Mouse (Mus musculus): ENCODE data around the gene Wfdc11. TPM values are rescaled to one million over a fixed set of nuclear protein-coding genes. Genes with fewer than 3 reads are reported as not detected.
"Not testable (repeated sequence)": the region's sequence is repeated elsewhere in the genome, so short reads cannot be mapped to it uniquely, and the experiment has no call there.

Gene Wfdc11
- polyA plus RNA-seq, 1 experiment: not detected

- no peak overlapping the region for H3K4me3 ChIP-seq (replicated peaks; ENCODE audit: insufficient read depth, low read depth, low read length)
- TF ChIP-seq CTCF (IDR thresholded peaks at IDR 0.05; ENCODE audit: borderline replicate concordance, insufficient read depth, low read depth, low read length) (no peak), POLR2A (IDR thresholded peaks at IDR 0.05; ENCODE audit: borderline replicate concordance, insufficient read depth, low read length) (no peak)
- no peak overlapping the region for H3K27ac ChIP-seq (ENCODE audit: insufficient read depth, low read length)
- WGBS: 77% methylated on average over 9 of the region's 9 CpGs
- no peaks in the 10 kb centered on the region for H3K27me3 ChIP-seq (ENCODE audit: control insufficient read depth, insufficient read depth, low read length)
- H3K4me1 ChIP-seq (ENCODE audit: control insufficient read depth, insufficient read depth, low read length): no peaks in the 10 kb centered on the region
- no peak for DNase-seq
Observed at GRCm38 (mm10) chr2:164635266-164635665, 38.6 kb downstream of the Wfdc11 start.

GRCm38 (mm10) chr2:164621775-164622174 lies 52.1 kb downstream of the Wfdc11 start:
- Histone ChIP-seq H3K27ac (ENCODE audit: insufficient read depth, low read length) (no peak overlapping the region), H3K27me3 (ENCODE audit: control insufficient read depth, insufficient read depth, low read length) (no peaks in the 10 kb centered on the region), H3K4me1 (ENCODE audit: control insufficient read depth, insufficient read depth, low read length) (no peaks in the 10 kb centered on the region), H3K4me3 (replicated peaks; ENCODE audit: insufficient read depth, low read depth, low read length) (no peak overlapping the region)
- 87% methylated on average over 4 of the region's 4 CpGs for WGBS
- DNase-seq: no peak
- no peak for TF ChIP-seq POLR2A (IDR thresholded peaks at IDR 0.05; ENCODE audit: borderline replicate concordance, insufficient read depth, low read length)
- no peak for TF ChIP-seq CTCF (IDR thresholded peaks at IDR 0.05; ENCODE audit: borderline replicate concordance, insufficient read depth, low read depth, low read length)

- no peak for DNase-seq
- H3K4me3 ChIP-seq (replicated peaks; ENCODE audit: insufficient read depth, low read depth, low read length): no peak overlapping the region
- WGBS: 84% methylated on average over 5 of the region's 5 CpGs
Observed at GRCm38 (mm10) chr2:164619050-164619449, 54.8 kb downstream of the Wfdc11 start.

GRCm38 (mm10) chr2:164615386-164615785 lies 58.5 kb downstream of the Wfdc11 start:
- Histone ChIP-seq H3K4me3 (replicated peaks; ENCODE audit: insufficient read depth, low read depth, low read length) (no peak overlapping the region), H3K4me1 (ENCODE audit: control insufficient read depth, insufficient read depth, low read length) (no peaks in the 10 kb centered on the region), H3K27me3 (ENCODE audit: control insufficient read depth, insufficient read depth, low read length) (no peaks in the 10 kb centered on the region), H3K27ac (ENCODE audit: insufficient read depth, low read length) (no peak overlapping the region)
- TF ChIP-seq CTCF (IDR thresholded peaks at IDR 0.05; ENCODE audit: borderline replicate concordance, insufficient read depth, low read depth, low read length) (no peak), POLR2A (IDR thresholded peaks at IDR 0.05; ENCODE audit: borderline replicate concordance, insufficient read depth, low read length) (no peak)
- no peak for DNase-seq
- 90% methylated on average over 3 of the region's 3 CpGs for WGBS

More at GRCm38 (mm10) chr2:164619050-164619449, 54.8 kb downstream of the Wfdc11 start:
- Histone ChIP-seq H3K4me1 (ENCODE audit: control insufficient read depth, insufficient read depth, low read length) (no peaks in the 10 kb centered on the region), H3K27ac (ENCODE audit: insufficient read depth, low read length) (no peak overlapping the region), H3K27me3 (ENCODE audit: control insufficient read depth, insufficient read depth, low read length) (no peaks in the 10 kb centered on the region)
- no peak for TF ChIP-seq CTCF (IDR thresholded peaks at IDR 0.05; ENCODE audit: borderline replicate concordance, insufficient read depth, low read depth, low read length)

- DNase-seq; H3K27ac ChIP-seq (ENCODE audit: insufficient read depth, low read length); H3K27me3 ChIP-seq (ENCODE audit: control insufficient read depth, insufficient read depth, low read length); H3K4me3 ChIP-seq (replicated peaks; ENCODE audit: insufficient read depth, low read depth, low read length); H3K4me1 ChIP-seq (ENCODE audit: control insufficient read depth, insufficient read depth, low read length): not testable (repeated sequence)
- 24% methylated on average over 8 of the region's 8 CpGs for WGBS
Observed at GRCm38 (mm10) chr2:164613471-164613870, 60.4 kb downstream of the Wfdc11 start, which contains the start of the genes Wfdc6b and Wfdc8. TSS of gene Wfdc6b (plus strand) at chr2:164613522. TSS of gene Wfdc8 (minus strand) at chr2:164613626.

Other genes starting within 250 kb of the Wfdc11 start
- gene Sdc4, start 230.2 kb downstream of the Wfdc11 start, polyA plus RNA-seq (2012; rRNA removed): 65.7 and 69.5 TPM in 2 replicates
- gene Sys1, start 217.1 kb downstream of the Wfdc11 start, polyA plus RNA-seq (2012; rRNA removed): 73.7 and 75.4 TPM in 2 replicates
- gene Gm20458, start 213.1 kb downstream of the Wfdc11 start, polyA plus RNA-seq (2012; rRNA removed): 16.7 and 21.0 TPM in 2 replicates
- gene Trp53tg5, start 200.4 kb downstream of the Wfdc11 start, polyA plus RNA-seq (2012; rRNA removed): not detected in 2 replicates
- 428 and 462 TPM in 2 replicates for gene Dbndd2, start 188.0 kb downstream of the Wfdc11 start, polyA plus RNA-seq (2012; rRNA removed)
- gene Pigt, start 176.6 kb downstream of the Wfdc11 start, polyA plus RNA-seq (2012; rRNA removed): 103 and 109 TPM in 2 replicates
- 0.87 and 2.1 TPM in 2 replicates for gene Wfdc2, start 111.7 kb downstream of the Wfdc11 start, polyA plus RNA-seq (2012; rRNA removed)
- gene Spint3, start 100.6 kb downstream of the Wfdc11 start, polyA plus RNA-seq (2012; rRNA removed): not detected in 2 replicates
- gene Wfdc6a, start 88.6 kb downstream of the Wfdc11 start, polyA plus RNA-seq (2012; rRNA removed): 0.24 TPM in 1 of 2 replicates, not detected in the other
- gene Eppin, start 80.5 kb downstream of the Wfdc11 start, polyA plus RNA-seq (2012; rRNA removed): not detected in 2 replicates
- gene Wfdc6b, start 60.6 kb downstream of the Wfdc11 start, polyA plus RNA-seq (2012; rRNA removed): 0.11 and 0.20 TPM in 2 replicates
- 0.06 TPM in 1 of 2 replicates, not detected in the other for gene Wfdc8, start 60.5 kb downstream of the Wfdc11 start, polyA plus RNA-seq (2012; rRNA removed)
- not detected in 2 replicates for gene Wfdc16, start 35.3 kb downstream of the Wfdc11 start, polyA plus RNA-seq (2012; rRNA removed)
- not detected in 2 replicates for gene Wfdc10, start 18.0 kb downstream of the Wfdc11 start, polyA plus RNA-seq (2012; rRNA removed)
- not detected in 2 replicates for gene Wfdc9, start 17.5 kb downstream of the Wfdc11 start, polyA plus RNA-seq (2012; rRNA removed)
- not detected in 2 replicates for gene Wfdc13, start 11.0 kb upstream of the Wfdc11 start, polyA plus RNA-seq (2012; rRNA removed)
- not detected in 2 replicates for gene Spint4, start 24.4 kb upstream of the Wfdc11 start, polyA plus RNA-seq (2012; rRNA removed)
- gene Spint5, start 41.2 kb upstream of the Wfdc11 start, polyA plus RNA-seq (2012; rRNA removed): not detected in 2 replicates
- 0.84 and 0.93 TPM in 2 replicates for gene Wfdc3, start 71.8 kb upstream of the Wfdc11 start, polyA plus RNA-seq (2012; rRNA removed)
- gene Dnttip1, start 71.9 kb upstream of the Wfdc11 start, polyA plus RNA-seq (2012; rRNA removed): 43.1 and 44.3 TPM in 2 replicates
- gene Ube2c, start 95.8 kb upstream of the Wfdc11 start, polyA plus RNA-seq (2012; rRNA removed): 0.55 and 1.0 TPM in 2 replicates
- 0.57 and 0.62 TPM in 2 replicates for gene Tnnc2, start 105.9 kb upstream of the Wfdc11 start, polyA plus RNA-seq (2012; rRNA removed)
- 70.7 and 70.8 TPM in 2 replicates for gene Snx21, start 111.7 kb upstream of the Wfdc11 start, polyA plus RNA-seq (2012; rRNA removed)
- gene Acot8, start 130.8 kb upstream of the Wfdc11 start, polyA plus RNA-seq (2012; rRNA removed): 36.5 and 39.3 TPM in 2 replicates
- gene Zswim3, start 131.0 kb upstream of the Wfdc11 start, polyA plus RNA-seq (2012; rRNA removed): 7.6 and 8.1 TPM in 2 replicates
- gene Zswim1, start 148.6 kb upstream of the Wfdc11 start, polyA plus RNA-seq (2012; rRNA removed): 19.4 and 20.0 TPM in 2 replicates
- 0.25 and 0.30 TPM in 2 replicates for gene Spata25, start 154.4 kb upstream of the Wfdc11 start, polyA plus RNA-seq (2012; rRNA removed)
- 177 and 191 TPM in 2 replicates for gene Ctsa, start 158.8 kb upstream of the Wfdc11 start, polyA plus RNA-seq (2012; rRNA removed)
- 6.1 and 6.3 TPM in 2 replicates for gene Neurl2, start 159.4 kb upstream of the Wfdc11 start, polyA plus RNA-seq (2012; rRNA removed)
- 203 and 218 TPM in 2 replicates for gene Pltp, start 183.6 kb upstream of the Wfdc11 start, polyA plus RNA-seq (2012; rRNA removed)
- 54.9 and 56.3 TPM in 2 replicates for gene Pcif1, start 205.2 kb upstream of the Wfdc11 start, polyA plus RNA-seq (2012; rRNA removed)
- gene Zfp335, start 237.7 kb upstream of the Wfdc11 start, polyA plus RNA-seq (2012; rRNA removed): 32.0 and 34.7 TPM in 2 replicates

Measured in cerebellum, adult 2 months (tissue).